Mouse (Mus musculus) ovary, postnatal 10 days (tissue): Measurements from ENCODE around the gene Rbm25.

Experiments
- DNase-seq: peaks from one replicate; pipeline ENCODE4 v3.0.0; 2022; ENCODE audit warnings: low spot score

Rbm25 gene

GRCm38 (mm10) chr12:83732225-83732624 lies 101.2 kb downstream of the Rbm25 start:
- DNase-seq: no peak
